Mouse (Mus musculus) colon, adult 2 months (tissue): Measurements from ENCODE around the gene Mgarp. TPM values are rescaled to one million over a fixed set of nuclear protein-coding genes. Genes with fewer than 3 reads are reported as not detected.

Source experiments
- polyA plus RNA-seq: library from polyadenylated mRNA; depleted of rRNA; stranded (reverse); fragments of >200 nt; gene quantifications from 2 replicates; pipeline ENCODE4 v1.2.3, GENCODE M21; 2012; rRNA removed

Gene Mgarp
- 0.47 and 1.3 TPM in 2 replicates for polyA plus RNA-seq

DNA sequence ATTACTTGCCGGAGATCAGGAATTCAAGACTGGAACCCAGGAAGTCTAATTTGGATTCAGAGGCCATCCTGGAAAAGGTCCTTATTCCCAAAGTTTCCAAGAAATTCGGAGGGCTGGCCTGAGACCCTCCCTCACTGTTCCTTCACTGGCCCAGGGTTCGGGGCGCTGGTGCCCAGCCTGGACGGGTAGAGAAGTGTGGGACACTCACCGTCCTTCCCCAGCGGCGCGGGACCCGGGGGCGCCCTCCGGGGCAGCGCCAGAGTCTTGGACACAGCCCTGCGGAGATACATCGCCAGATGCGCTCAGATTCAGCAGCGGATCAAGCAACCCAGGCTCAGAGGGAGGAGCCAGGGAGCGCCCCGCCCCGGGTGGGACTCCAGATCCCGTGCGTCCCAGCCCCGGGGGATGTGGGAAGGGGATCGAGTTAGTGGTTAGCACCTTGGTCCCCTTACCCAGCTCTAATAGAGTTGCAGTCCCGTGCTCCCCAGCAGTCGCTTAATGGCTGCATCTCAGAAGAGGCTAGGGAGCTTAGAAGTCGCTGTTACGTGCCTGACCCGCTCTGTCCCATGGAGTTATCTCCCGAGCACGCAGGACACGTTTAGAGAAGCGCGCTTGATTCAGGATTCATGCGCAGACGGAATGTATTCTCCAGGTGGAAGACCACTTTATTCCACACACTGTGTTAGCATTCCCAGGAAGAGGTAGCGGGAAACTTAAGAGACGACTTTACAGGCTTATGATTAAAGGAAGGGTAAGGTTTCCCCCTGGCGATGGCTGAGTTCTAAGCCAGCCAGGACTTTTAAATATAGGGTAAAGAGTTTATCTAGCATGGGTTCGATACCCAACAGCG, at the start of gene Mgarp:
Gene Mgarp, minus strand, starts transcription at position 520 of the 850 bp plus-strand sequence.

DNA sequence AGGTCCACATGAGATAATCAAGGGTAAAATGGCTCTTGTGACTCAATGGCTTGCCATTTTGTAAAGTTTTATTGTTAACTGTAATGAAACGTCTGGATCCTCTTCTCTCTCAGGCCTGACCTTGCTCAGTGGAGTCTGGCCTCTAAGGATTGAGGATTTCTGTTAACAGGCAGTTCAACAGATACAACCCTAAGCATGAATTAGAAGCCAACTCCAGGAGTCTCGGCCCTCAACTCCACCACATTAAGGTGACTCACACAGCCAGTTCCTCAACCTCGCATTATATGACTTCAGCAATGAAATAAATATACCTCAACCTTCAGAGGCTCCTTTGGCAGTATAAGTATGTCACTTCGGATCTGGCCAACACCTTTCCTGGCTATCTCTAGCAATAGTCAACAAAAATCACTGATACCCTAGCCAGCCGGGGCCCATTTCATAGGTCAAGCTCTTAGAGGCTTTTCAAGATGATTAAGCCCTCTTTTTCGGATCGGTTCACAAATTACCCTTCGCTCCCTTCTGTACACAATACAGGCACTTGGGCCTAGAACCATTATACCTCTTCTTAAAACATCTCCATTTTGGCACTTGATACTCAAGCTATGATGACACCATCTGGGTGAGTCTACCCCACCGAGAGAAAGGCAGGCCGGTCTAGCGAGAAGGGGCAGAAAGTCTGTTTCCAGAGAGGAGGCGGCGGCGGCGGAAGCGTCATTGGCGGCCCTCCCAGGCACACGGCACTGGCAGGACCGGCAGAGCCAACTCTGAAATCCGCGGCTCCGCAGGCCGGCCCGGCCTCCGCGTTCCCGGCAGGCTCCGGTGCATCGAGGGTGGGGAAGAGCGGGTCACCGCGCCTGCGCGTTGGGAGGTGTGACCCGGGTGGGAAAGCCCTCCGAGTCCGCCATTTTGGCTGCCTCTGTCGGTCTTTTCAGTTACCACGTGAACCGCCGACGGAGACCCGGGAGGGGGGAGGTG, 18.8 kb upstream of the Mgarp start, which contains the start of gene Naa15:
Gene Naa15, plus strand, starts transcription at position 51 of the 975 bp plus-strand sequence.

DNA sequence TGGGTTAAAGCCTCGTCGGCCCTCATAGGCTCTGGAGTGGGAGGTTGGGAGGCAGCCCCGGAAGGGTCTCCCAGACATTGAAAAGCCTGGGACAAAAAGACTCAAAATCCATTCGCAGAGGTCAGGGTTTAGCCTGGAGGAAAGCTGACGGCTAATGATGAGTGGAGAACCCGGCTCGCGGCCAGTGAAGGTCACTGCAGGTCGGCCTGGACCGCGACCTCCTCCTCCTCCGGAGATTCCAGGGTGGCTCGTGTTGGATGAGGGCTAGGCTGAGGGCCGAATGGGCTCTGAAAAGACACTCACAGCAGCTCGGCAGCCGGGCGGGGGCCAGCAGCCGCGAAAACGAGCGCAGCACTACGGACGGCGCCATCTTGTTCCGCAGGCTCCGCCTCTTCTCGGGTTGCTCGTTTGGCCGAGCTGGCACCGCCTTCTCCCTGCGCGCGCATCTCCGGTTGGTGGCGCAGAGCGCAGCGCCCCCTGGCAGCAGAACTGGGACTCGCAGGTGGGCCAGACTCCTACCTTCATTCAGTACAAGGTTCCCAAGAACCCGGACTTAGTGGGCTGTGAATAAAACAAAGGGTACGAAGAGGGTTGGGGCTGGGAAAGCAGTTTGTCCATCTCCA, 12.1 kb upstream of the Mgarp start, which contains the start of gene Ndufc1:
Gene Ndufc1, minus strand, starts transcription at position 428 of the 623 bp plus-strand sequence.

DNA sequence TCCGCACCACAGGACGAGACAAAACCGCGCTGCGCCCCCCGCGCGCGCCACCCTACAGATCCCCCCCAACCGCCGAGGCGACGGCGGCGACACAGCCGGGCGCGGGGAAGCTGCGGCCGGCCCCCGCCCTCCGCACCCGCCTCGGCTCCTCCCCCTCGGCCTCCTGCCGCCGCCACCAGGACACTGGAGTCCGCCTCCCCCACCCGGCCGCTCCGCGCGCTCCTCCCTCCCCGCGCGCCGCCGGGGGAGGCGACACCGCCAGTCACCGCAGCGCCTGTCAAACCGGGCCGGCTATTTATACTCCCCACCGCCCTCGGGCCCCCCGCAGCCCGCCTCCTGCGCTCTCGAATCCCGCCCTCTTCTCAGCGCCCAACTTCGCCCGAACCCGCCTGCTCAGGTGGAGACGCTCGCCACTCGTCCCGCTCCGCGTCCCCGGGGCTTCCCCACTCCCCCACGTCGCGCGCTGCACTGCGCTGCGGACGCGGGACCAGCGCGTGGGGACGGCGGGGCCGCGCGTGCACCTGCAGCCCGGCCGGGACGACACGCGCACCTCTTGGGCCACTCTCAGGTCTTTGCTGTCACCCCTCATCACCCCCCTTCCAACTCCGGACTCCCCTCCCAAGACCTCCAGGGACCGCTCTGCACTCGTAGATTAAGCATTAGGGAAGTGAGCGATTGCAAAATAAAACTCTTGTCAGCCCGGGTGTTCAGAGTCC, 55.8 kb downstream of the Mgarp start, which contains the start of gene Elf2:
Gene Elf2, minus strand, starts transcription at position 112 of the 716 bp plus-strand sequence.

Other genes with a start within 250 kb of the Mgarp start
- 55.4 and 63.1 TPM in 2 replicates for gene Noct, start 172.3 kb downstream of the Mgarp start, polyA plus RNA-seq
- 34.2 and 49.0 TPM in 2 replicates for gene Elf2, start 56.1 kb downstream of the Mgarp start, polyA plus RNA-seq
- gene Ndufc1, start 12.2 kb upstream of the Mgarp start, polyA plus RNA-seq: 200 and 266 TPM in 2 replicates
- 0.91 and 1.2 TPM in 2 replicates for gene Naa15, start 18.4 kb upstream of the Mgarp start, polyA plus RNA-seq
- gene Rab33b, start 87.2 kb upstream of the Mgarp start, polyA plus RNA-seq: 8.6 and 10.1 TPM in 2 replicates
- 15.2 and 17.1 TPM in 2 replicates for gene Setd7, start 164.1 kb upstream of the Mgarp start, polyA plus RNA-seq